Mouse (Mus musculus): ENCODE data around the gene Frmd4a.

DNA sequence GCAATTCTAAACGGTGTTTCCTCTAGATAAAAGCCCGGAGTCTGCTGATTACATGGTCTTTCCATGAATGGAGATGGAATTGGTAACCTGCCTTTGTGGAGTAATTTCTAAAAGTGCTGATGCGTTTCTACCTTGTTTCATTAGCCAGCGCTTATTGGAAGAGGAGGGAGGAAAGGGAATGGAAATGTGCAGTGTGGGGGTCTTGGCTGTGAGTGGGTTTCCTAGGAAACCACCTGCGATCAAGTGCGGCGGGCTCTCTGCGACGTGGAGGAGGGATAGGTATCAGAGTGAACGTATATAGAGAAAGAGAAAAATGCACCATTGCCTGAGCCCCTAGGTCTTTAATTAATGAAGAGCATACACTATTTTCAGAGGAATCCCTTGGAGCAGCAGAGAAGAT lies 152.2 kb downstream of the Frmd4a start:
- TF ChIP-seq EP300 (IDR thresholded peaks at IDR 0.05; ENCODE audit: low read depth) (no peak), CTCF (IDR thresholded peaks at IDR 0.05; ENCODE audit: low read depth) (no peak)

All from liver, postnatal 0 days (tissue).